Mouse (Mus musculus) liver, embryonic 12.5 days (tissue): ENCODE data around the gene Lhx1. TPM values are rescaled to one million over a fixed set of nuclear protein-coding genes. Genes with fewer than 3 reads are reported as not detected.

Source experiments
- ATAC-seq: fragments of 200-750 bp; cut with Nextera tagmentation; 2 replicates; pipeline ENCODE4 v1.8.0; 2017; ENCODE audit warnings: moderate number of reproducible peaks, mild to moderate bottlenecking, moderate library complexity
- H3K27ac ChIP-seq: fragments of 300-500 bp; sonication (generic); 2 replicates; pipeline ENCODE4 v1.5.1; 2016; ENCODE audit warnings: mild to moderate bottlenecking
- H3K27me3 ChIP-seq: fragments of 300-500 bp; sonication (generic); replicated peaks from 2 replicates; pipeline ENCODE4 v1.6.1; 2016; ENCODE audit warnings: mild to moderate bottlenecking, moderate library complexity
- H3K36me3 ChIP-seq: fragments of 300-500 bp; sonication (generic); 2 replicates; pipeline ENCODE4 v1.6.1; 2016; ENCODE audit warnings: mild to moderate bottlenecking, moderate library complexity
- H3K4me1 ChIP-seq: fragments of 300-500 bp; sonication (generic); 2 replicates; pipeline ENCODE4 v1.6.1; 2016
- H3K4me2 ChIP-seq: fragments of 300-500 bp; sonication (generic); 2 replicates; pipeline ENCODE4 v1.6.1; 2016; ENCODE audit warnings: mild to moderate bottlenecking, moderate library complexity
- H3K4me3 ChIP-seq: fragments of 300-500 bp; sonication (generic); 2 replicates; pipeline ENCODE4 v1.5.1; 2016; ENCODE audit warnings: mild to moderate bottlenecking, moderate library complexity
- H3K9ac ChIP-seq: fragments of 300-500 bp; sonication (generic); 2 replicates; pipeline ENCODE4 v1.6.1; 2016; ENCODE audit warnings: mild to moderate bottlenecking, moderate library complexity
- H3K9me3 ChIP-seq: fragments of 300-500 bp; sonication (generic); replicated peaks from 2 replicates; pipeline ENCODE4 v1.6.1; 2016; ENCODE audit warnings: mild to moderate bottlenecking, moderate library complexity
- WGBS: fragments of 180-500 bp; shearing (Covaris S2); methylation state at CpG from one replicate; pipeline ENCODE4 v1.1.7; 2016; ENCODE audit not compliant: insufficient replicate concordance; 5-methylcytosine and 5-hydroxymethylcytosine counted together
- polyA plus RNA-seq: library from polyadenylated mRNA; unstranded; fragments of >200 nt; fragmentation: Nextera tagmentation; extraction: Ambion mirVana; gene quantifications from 2 replicates; pipeline ENCODE4 v1.2.1, GENCODE M21; 2016

Gene Lhx1
- polyA plus RNA-seq, result not detected in 2 replicates

GRCm38 (mm10) chr11:84525421-84526274, at the start of gene Lhx1:
Gene Lhx1, minus strand, starts transcription at chr11:84525535.
- ATAC-seq, result no peak
- Histone ChIP-seq H3K4me2 (peak within 1 kb of the TSS; percentile 67), H3K27ac (no peak within 1 kb of the TSS), H3K9me3 (no peaks in the 10 kb centered on the region), H3K4me3 (peak within 1 kb of the TSS; percentile 51), H3K36me3 (no peaks in the 10 kb centered on the region), H3K4me1 (peaks cover 15% of the 10 kb centered on the region), H3K27me3 (peaks cover 100% of the 10 kb centered on the region), H3K9ac (no peak within 1 kb of the TSS)
- WGBS, result under 1% methylated on average over 64 of the region's 64 CpGs

GRCm38 (mm10) chr11:84574834-84575233, 49.5 kb upstream of the Lhx1 start:
- 56% methylated on average over 8 of the region's 8 CpGs for WGBS
- H3K4me1 ChIP-seq, result no peaks in the 10 kb centered on the region
- H3K9me3 ChIP-seq, result no peaks in the 10 kb centered on the region
- no peak overlapping the region for H3K9ac ChIP-seq
- no peaks in the 10 kb centered on the region for H3K36me3 ChIP-seq
- H3K27ac ChIP-seq, result no peak overlapping the region
- peaks cover 71% of the 10 kb centered on the region for H3K27me3 ChIP-seq
- H3K4me2 ChIP-seq, result no peak overlapping the region
- ATAC-seq, result no peak
- H3K4me3 ChIP-seq, result no peak overlapping the region

GRCm38 (mm10) chr11:84573637-84574036, 48.3 kb upstream of the Lhx1 start:
- 0 out of 2 replicates have a peak, but pooled peaks cover 7% of the 10 kb centered on the region for H3K4me1 ChIP-seq
- no peak overlapping the region for H3K4me3 ChIP-seq
- H3K36me3 ChIP-seq, result no peaks in the 10 kb centered on the region
- ATAC-seq, result no peak
- 65% methylated on average over 8 of the region's 8 CpGs for WGBS
- H3K4me2 ChIP-seq, result no peak overlapping the region
- H3K9ac ChIP-seq, result no peak overlapping the region
- no peaks in the 10 kb centered on the region for H3K9me3 ChIP-seq
- H3K27ac ChIP-seq, result no peak overlapping the region
- peaks cover 77% of the 10 kb centered on the region for H3K27me3 ChIP-seq

GRCm38 (mm10) chr11:84570812-84571211, 45.5 kb upstream of the Lhx1 start:
- H3K4me1 ChIP-seq, result 0 out of 2 replicates have a peak, but pooled peaks cover 7% of the 10 kb centered on the region
- H3K4me3 ChIP-seq, result no peak overlapping the region
- ATAC-seq, result no peak
- no peaks in the 10 kb centered on the region for H3K36me3 ChIP-seq
- peaks cover 81% of the 10 kb centered on the region for H3K27me3 ChIP-seq
- 61% methylated on average over 5 of the region's 5 CpGs for WGBS
- H3K27ac ChIP-seq, result no peak overlapping the region
- H3K9ac ChIP-seq, result no peak overlapping the region
- H3K4me2 ChIP-seq, result no peak overlapping the region
- no peaks in the 10 kb centered on the region for H3K9me3 ChIP-seq

- 54% methylated on average over 12 of the region's 12 CpGs for WGBS
- Histone ChIP-seq H3K27me3 (peaks cover 81% of the 10 kb centered on the region), H3K27ac (no peak overlapping the region), H3K9ac (no peak overlapping the region), H3K9me3 (no peaks in the 10 kb centered on the region), H3K36me3 (no peaks in the 10 kb centered on the region), H3K4me2 (no peak overlapping the region), H3K4me3 (no peak overlapping the region), H3K4me1 (0 out of 2 replicates have a peak, but pooled peaks cover 7% of the 10 kb centered on the region)
- ATAC-seq, result no peak
Measured at GRCm38 (mm10) chr11:84570392-84570791, 45.1 kb upstream of the Lhx1 start.

- Histone ChIP-seq H3K9me3 (no peaks in the 10 kb centered on the region), H3K4me2 (no peak overlapping the region), H3K9ac (no peak overlapping the region), H3K4me1 (0 out of 2 replicates have a peak, but pooled peaks cover 7% of the 10 kb centered on the region), H3K27me3 (peaks cover 70% of the 10 kb centered on the region), H3K4me3 (no peak overlapping the region), H3K27ac (no peak overlapping the region), H3K36me3 (no peaks in the 10 kb centered on the region)
- no peak for ATAC-seq
- 30% methylated on average over 6 of the region's 8 CpGs for WGBS
Measured at GRCm38 (mm10) chr11:84569052-84569751, 43.9 kb upstream of the Lhx1 start.

GRCm38 (mm10) chr11:84568482-84568881, 43.1 kb upstream of the Lhx1 start:
- no peak overlapping the region for H3K9ac ChIP-seq
- H3K4me2 ChIP-seq, result no peak overlapping the region
- WGBS, result 42% methylated on average over 5 of the region's 5 CpGs
- H3K9me3 ChIP-seq, result no peaks in the 10 kb centered on the region
- H3K4me1 ChIP-seq, result 0 out of 2 replicates have a peak, but pooled peaks cover 7% of the 10 kb centered on the region
- H3K4me3 ChIP-seq, result no peak overlapping the region
- H3K27ac ChIP-seq, result no peak overlapping the region
- peaks cover 70% of the 10 kb centered on the region for H3K27me3 ChIP-seq
- no peaks in the 10 kb centered on the region for H3K36me3 ChIP-seq
- no peak for ATAC-seq

- Histone ChIP-seq H3K9ac (no peak overlapping the region), H3K27ac (no peak overlapping the region), H3K27me3 (peaks cover 82% of the 10 kb centered on the region), H3K36me3 (no peaks in the 10 kb centered on the region), H3K4me1 (0 out of 2 replicates have a peak, but pooled peaks cover 7% of the 10 kb centered on the region), H3K4me3 (no peak overlapping the region), H3K9me3 (no peaks in the 10 kb centered on the region), H3K4me2 (no peak overlapping the region)
- WGBS, result 46% methylated on average over 8 of the region's 8 CpGs
- ATAC-seq, result no peak
Measured at GRCm38 (mm10) chr11:84566691-84567090, 41.4 kb upstream of the Lhx1 start.

- Histone ChIP-seq H3K4me3 (no peak overlapping the region), H3K27ac (no peak overlapping the region), H3K4me2 (no peak overlapping the region), H3K9me3 (no peaks in the 10 kb centered on the region), H3K9ac (no peak overlapping the region), H3K36me3 (no peaks in the 10 kb centered on the region), H3K27me3 (peaks cover 78% of the 10 kb centered on the region), H3K4me1 (0 out of 2 replicates have a peak, but pooled peaks cover 7% of the 10 kb centered on the region)
- ATAC-seq, result no peak
- 70% methylated on average over 3 of the region's 3 CpGs for WGBS
Measured at GRCm38 (mm10) chr11:84565224-84565623, 39.9 kb upstream of the Lhx1 start.

GRCm38 (mm10) chr11:84563360-84563759, 38.0 kb upstream of the Lhx1 start:
- Histone ChIP-seq H3K36me3 (no peaks in the 10 kb centered on the region), H3K4me3 (no peak overlapping the region), H3K9ac (no peak overlapping the region), H3K9me3 (no peaks in the 10 kb centered on the region), H3K4me2 (no peak overlapping the region), H3K27ac (no peak overlapping the region), H3K27me3 (peaks cover 62% of the 10 kb centered on the region), H3K4me1 (no peaks in the 10 kb centered on the region)
- ATAC-seq, result no peak
- 45% methylated on average over 7 of the region's 7 CpGs for whole genome bisulfite sequencing

- 31% methylated on average over 9 of the region's 9 CpGs for WGBS
- Histone ChIP-seq H3K4me2 (no peak overlapping the region), H3K36me3 (no peaks in the 10 kb centered on the region), H3K9ac (no peak overlapping the region), H3K27ac (no peak overlapping the region), H3K4me3 (no peak overlapping the region), H3K4me1 (no peaks in the 10 kb centered on the region), H3K9me3 (no peaks in the 10 kb centered on the region), H3K27me3 (peaks cover 57% of the 10 kb centered on the region)
- no peak for ATAC-seq
Measured at GRCm38 (mm10) chr11:84562758-84563347, 37.5 kb upstream of the Lhx1 start.

GRCm38 (mm10) chr11:84561546-84561945, 36.2 kb upstream of the Lhx1 start:
- H3K9ac ChIP-seq, result no peak overlapping the region
- no peaks in the 10 kb centered on the region for H3K4me1 ChIP-seq
- H3K36me3 ChIP-seq, result no peaks in the 10 kb centered on the region
- H3K4me2 ChIP-seq, result no peak overlapping the region
- no peaks in the 10 kb centered on the region for H3K9me3 ChIP-seq
- 65% methylated on average over 5 of the region's 5 CpGs for WGBS
- ATAC-seq, result no peak
- no peak overlapping the region for H3K4me3 ChIP-seq
- no peak overlapping the region for H3K27ac ChIP-seq
- peaks cover 47% of the 10 kb centered on the region for H3K27me3 ChIP-seq
